Mouse (Mus musculus): ENCODE results near the gene Cbx8. TPM values are rescaled to one million over a fixed set of nuclear protein-coding genes. Genes with fewer than 3 reads are reported as not detected.

Gene Cbx8
- polyA plus RNA-seq, 1 experiment from 2014 or later = 6.9 TPM

- 85% methylated on average over 7 of the region's 7 CpGs for WGBS
Observed at GRCm38 (mm10) chr11:119021180-119021579, 19.6 kb downstream of the Cbx8 start.

DNA sequence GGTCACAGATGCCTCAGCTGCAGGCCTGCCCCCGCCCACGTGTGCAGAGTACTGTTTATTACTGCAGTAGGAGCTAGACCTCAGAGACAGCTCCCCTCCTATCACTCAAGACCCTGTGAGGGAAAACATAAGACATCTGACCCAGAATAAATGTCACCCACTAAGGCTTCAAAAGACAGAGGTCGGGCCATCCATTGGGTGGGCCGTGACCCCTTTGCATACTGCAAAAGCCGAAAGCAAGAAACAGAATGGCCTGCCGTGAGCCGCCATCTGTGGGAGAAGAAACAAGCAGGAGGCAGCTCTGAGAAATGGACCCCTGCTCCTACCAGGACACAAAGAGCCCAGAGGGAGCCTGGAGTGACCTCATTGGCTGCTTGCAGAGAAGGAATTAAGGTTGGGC is 23.3 kb downstream of the Cbx8 start:
- Histone ChIP-seq H3K27ac (no peak overlapping the region), H3K4me3 (replicated peaks) (no peak overlapping the region), H3K27me3 (replicated peaks) (no peaks in the 10 kb centered on the region; the same call in 1 of the 2 replicates), H3K4me1 (no peaks in the 10 kb centered on the region), H3K4me2 (no peak overlapping the region), H3K9ac (no peak overlapping the region), H3K36me3 (no peaks in the 10 kb centered on the region), H3K9me3 (no peaks in the 10 kb centered on the region)
- 74% methylated on average over 7 of the region's 7 CpGs for WGBS
- no peak for ATAC-seq (ENCODE audit: insufficient read depth, low FRiP score, low read depth)

More at GRCm38 (mm10) chr11:119021180-119021579, 19.6 kb downstream of the Cbx8 start:
- Histone ChIP-seq H3K27me3 (replicated peaks) (no peaks in the 10 kb centered on the region; the same call in 1 of the 2 replicates), H3K4me2 (no peak overlapping the region), H3K4me3 (replicated peaks) (no peak overlapping the region), H3K36me3 (no peaks in the 10 kb centered on the region), H3K27ac (no peak overlapping the region), H3K9me3 (no peaks in the 10 kb centered on the region), H3K4me1 (peaks cover 27% of the 10 kb centered on the region), H3K9ac (no peak overlapping the region)
- no peak for ATAC-seq (ENCODE audit: insufficient read depth, low FRiP score, low read depth)

DNA sequence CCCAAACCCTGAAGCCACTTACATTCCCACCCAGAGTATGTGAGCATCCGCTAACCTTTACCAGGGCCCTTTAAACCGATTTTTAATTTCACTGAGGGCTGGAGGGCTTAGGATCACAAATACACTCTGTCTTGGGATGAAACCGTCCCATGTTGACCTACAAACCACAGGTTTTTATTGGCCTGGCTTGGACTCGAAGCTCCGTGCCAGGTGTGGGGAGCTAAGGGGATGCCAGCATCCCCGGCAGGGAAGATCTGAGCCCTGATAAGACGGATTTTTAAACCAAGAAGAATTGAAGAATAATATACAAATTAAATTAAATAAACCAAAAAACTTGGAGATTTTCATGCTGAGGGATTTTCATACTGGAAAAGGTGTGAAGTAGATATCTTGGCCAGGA is 26.3 kb downstream of the Cbx8 start:
- no peak overlapping the region for H3K4me3 ChIP-seq (replicated peaks)
- ATAC-seq (ENCODE audit: insufficient read depth, low FRiP score, low read depth) = no peak

GRCm38 (mm10) chr11:119007461-119008456 is 33.0 kb downstream of the Cbx8 start:
- Histone ChIP-seq H3K9ac (peak overlapping the region; percentile 19), H3K9me3 (no peaks in the 10 kb centered on the region), H3K4me1 (peaks cover 7% of the 10 kb centered on the region), H3K36me3 (no peaks in the 10 kb centered on the region), H3K27ac (no peak overlapping the region), H3K4me2 (peak overlapping the region; percentile 53), H3K27me3 (replicated peaks) (no peaks in the 10 kb centered on the region), H3K4me3 (replicated peaks) (peak overlapping the region; percentile 36)
- peak; percentile 80 for ATAC-seq (ENCODE audit: insufficient read depth, low FRiP score, low read depth)
- WGBS = 17% methylated on average over 21 of the region's 21 CpGs

More for the DNA sequence above, 26.3 kb downstream of the Cbx8 start:
- WGBS = 77% methylated on average over 7 of the region's 7 CpGs
- Histone ChIP-seq H3K27ac (no peak overlapping the region), H3K36me3 (no peaks in the 10 kb centered on the region), H3K27me3 (replicated peaks) (no peaks in the 10 kb centered on the region), H3K4me2 (no peak overlapping the region), H3K9ac (no peak overlapping the region), H3K4me1 (no peaks in the 10 kb centered on the region), H3K9me3 (no peaks in the 10 kb centered on the region)

DNA sequence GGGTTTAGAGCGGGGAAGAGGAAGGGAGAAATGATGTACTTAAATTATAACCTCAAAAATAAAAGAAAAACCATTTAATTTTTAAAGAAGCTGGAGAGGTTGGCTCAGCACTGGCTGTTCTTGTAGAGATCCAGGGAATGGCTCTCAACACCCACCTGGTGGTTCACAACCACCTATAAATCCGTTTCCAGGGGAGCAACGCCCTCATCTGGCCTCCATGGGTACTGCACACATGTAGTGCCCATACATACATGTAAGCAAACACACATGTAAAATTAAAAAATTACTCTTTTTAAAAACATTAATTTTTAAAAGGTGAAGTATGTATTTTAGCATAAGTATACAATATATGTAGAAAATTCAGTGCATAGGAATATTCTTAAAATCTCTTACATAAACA is 34.3 kb downstream of the Cbx8 start:
- Histone ChIP-seq H3K27ac (no peak overlapping the region), H3K4me1 (peaks cover 7% of the 10 kb centered on the region), H3K36me3 (no peaks in the 10 kb centered on the region), H3K9me3 (no peaks in the 10 kb centered on the region), H3K4me2 (no peak overlapping the region), H3K9ac (no peak overlapping the region), H3K4me3 (replicated peaks) (no peak overlapping the region), H3K27me3 (replicated peaks) (no peaks in the 10 kb centered on the region)
- ATAC-seq (ENCODE audit: insufficient read depth, low FRiP score, low read depth) = no peak
- WGBS = 63% methylated on average over 3 of the region's 3 CpGs

GRCm38 (mm10) chr11:119005547-119006275 is 35.1 kb downstream of the Cbx8 start:
- Histone ChIP-seq H3K27ac (no peak overlapping the region), H3K27me3 (replicated peaks) (peaks cover 4% of the 10 kb centered on the region; the same call in 1 of the 2 replicates), H3K9ac (no peak overlapping the region), H3K4me3 (replicated peaks) (no peak overlapping the region), H3K9me3 (no peaks in the 10 kb centered on the region), H3K4me1 (peaks cover 7% of the 10 kb centered on the region), H3K4me2 (no peak overlapping the region), H3K36me3 (no peaks in the 10 kb centered on the region)
- WGBS = 85% methylated on average over 10 of the region's 10 CpGs
- ATAC-seq (ENCODE audit: insufficient read depth, low FRiP score, low read depth) = no peak

DNA sequence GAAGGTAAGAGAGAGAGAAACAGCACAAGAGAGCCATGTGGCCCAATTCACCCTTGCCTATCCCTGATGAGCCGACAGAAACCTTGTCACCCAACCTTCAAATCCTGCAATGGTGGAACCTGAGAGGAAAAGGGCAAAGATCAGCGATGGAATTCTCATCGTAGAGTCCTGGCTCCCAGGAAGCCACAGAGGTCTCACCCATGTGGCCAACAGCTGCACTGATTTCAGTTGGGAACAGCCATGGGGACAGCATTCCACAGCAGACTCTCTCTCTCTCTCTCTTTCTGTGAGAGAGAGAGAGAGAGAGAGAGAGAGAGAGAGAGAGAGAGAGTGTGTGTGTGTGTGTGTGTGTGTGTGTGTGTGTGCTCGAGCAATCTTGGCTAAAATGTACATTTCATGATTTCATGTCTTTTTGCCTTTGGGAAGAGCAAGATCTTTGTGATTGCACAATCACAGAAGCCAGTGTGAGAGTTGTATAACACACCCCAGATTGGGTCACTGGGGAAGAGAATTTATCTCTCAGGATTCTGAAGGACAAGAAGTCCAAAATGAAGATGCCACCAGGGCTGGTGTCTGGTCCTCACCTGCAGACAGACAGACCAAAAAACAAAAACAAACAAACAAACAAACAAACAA is 39.2 kb downstream of the Cbx8 start:
- Histone ChIP-seq H3K9ac (no peak overlapping the region), H3K27ac (no peak overlapping the region), H3K4me2 (no peak overlapping the region), H3K36me3 (no peaks in the 10 kb centered on the region), H3K4me1 (peaks cover 12% of the 10 kb centered on the region; the same call in 1 of the 2 replicates), H3K4me3 (replicated peaks) (no peak overlapping the region), H3K27me3 (replicated peaks) (peaks cover 16% of the 10 kb centered on the region), H3K9me3 (no peaks in the 10 kb centered on the region)
- no peak for ATAC-seq (ENCODE audit: insufficient read depth, low FRiP score, low read depth)
- 66% methylated on average over 4 of the region's 4 CpGs for WGBS

GRCm38 (mm10) chr11:119000877-119001276 is 39.9 kb downstream of the Cbx8 start:
- H3K27me3 ChIP-seq (replicated peaks) = peaks cover 16% of the 10 kb centered on the region
- ATAC-seq (ENCODE audit: insufficient read depth, low FRiP score, low read depth) = no peak

GRCm38 (mm10) chr11:118999361-118999804 is 41.4 kb downstream of the Cbx8 start:
- no peaks in the 10 kb centered on the region for H3K9me3 ChIP-seq
- no peak overlapping the region for H3K4me3 ChIP-seq (replicated peaks)
- H3K4me2 ChIP-seq = no peak overlapping the region; the same call in 1 of the 2 replicates
- no peak for ATAC-seq (ENCODE audit: insufficient read depth, low FRiP score, low read depth)
- no peak overlapping the region for H3K9ac ChIP-seq
- H3K4me1 ChIP-seq = peaks cover 17% of the 10 kb centered on the region
- WGBS = 6% methylated on average over 26 of the region's 26 CpGs
- no peaks in the 10 kb centered on the region for H3K36me3 ChIP-seq
- no peak overlapping the region for H3K27ac ChIP-seq
- peaks cover 16% of the 10 kb centered on the region for H3K27me3 ChIP-seq (replicated peaks)

More at GRCm38 (mm10) chr11:119000877-119001276, 39.9 kb downstream of the Cbx8 start:
- Histone ChIP-seq H3K4me3 (replicated peaks) (no peak overlapping the region), H3K4me2 (no peak overlapping the region), H3K9ac (no peak overlapping the region), H3K36me3 (no peaks in the 10 kb centered on the region), H3K4me1 (peaks cover 13% of the 10 kb centered on the region; the same call in 1 of the 2 replicates), H3K9me3 (no peaks in the 10 kb centered on the region), H3K27ac (no peak overlapping the region)
- WGBS = 67% methylated on average over 2 of the region's 2 CpGs

- H3K4me1 ChIP-seq = peaks cover 17% of the 10 kb centered on the region
- no peaks in the 10 kb centered on the region for H3K9me3 ChIP-seq
- WGBS = 12% methylated on average over 30 of the region's 30 CpGs
- peak; percentile 60; the same call in 1 of the 2 replicates for ATAC-seq (ENCODE audit: insufficient read depth, low FRiP score, low read depth)
- peak overlapping the region; percentile 45 for H3K4me2 ChIP-seq
- peaks cover 16% of the 10 kb centered on the region for H3K27me3 ChIP-seq (replicated peaks)
- no peak overlapping the region for H3K4me3 ChIP-seq (replicated peaks)
- H3K27ac ChIP-seq = no peak overlapping the region
- H3K9ac ChIP-seq = no peak overlapping the region
- H3K36me3 ChIP-seq = no peaks in the 10 kb centered on the region
Observed at GRCm38 (mm10) chr11:118998540-118999265, 42.1 kb downstream of the Cbx8 start.

DNA sequence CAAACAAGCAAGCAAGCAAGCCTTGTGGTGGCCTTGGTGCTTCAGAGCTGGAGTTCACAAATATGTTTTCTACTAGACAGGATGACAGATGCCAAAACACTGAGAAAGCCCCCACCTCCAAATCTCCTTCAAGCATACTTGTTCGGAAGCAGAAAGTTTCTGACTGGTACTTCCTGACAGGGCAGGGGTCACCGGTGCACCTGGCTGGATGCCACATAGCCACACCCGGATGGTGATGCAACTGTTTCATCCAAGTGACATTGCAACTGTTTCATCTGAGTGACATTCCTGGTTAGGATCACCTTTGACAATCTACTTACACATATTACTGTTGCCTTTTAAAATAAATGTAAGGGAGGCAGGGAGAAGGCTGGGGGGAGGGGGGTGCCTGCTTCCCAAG is 43.6 kb downstream of the Cbx8 start:
- H3K4me3 ChIP-seq (replicated peaks) = no peak overlapping the region
- no peak for ATAC-seq (ENCODE audit: insufficient read depth, low FRiP score, low read depth)
- H3K4me1 ChIP-seq = peaks cover 17% of the 10 kb centered on the region
- peaks cover 16% of the 10 kb centered on the region for H3K27me3 ChIP-seq (replicated peaks)
- H3K4me2 ChIP-seq = no peak overlapping the region
- no peaks in the 10 kb centered on the region for H3K36me3 ChIP-seq
- WGBS = 58% methylated on average over 3 of the region's 3 CpGs
- H3K27ac ChIP-seq = no peak overlapping the region
- H3K9me3 ChIP-seq = no peaks in the 10 kb centered on the region
- H3K9ac ChIP-seq = no peak overlapping the region

Measured in stomach, embryonic 15.5 days (tissue).